Mouse (Mus musculus) testis, adult 2 months (tissue): Measurements from ENCODE around the gene Adam30.

Source experiments
- CTCF ChIP-seq: fragments of 200-500 bp; IDR thresholded peaks from 2 replicates; pipeline ENCODE4 v1.5.1; 2012; ENCODE audit warnings: low read depth, mild to moderate bottlenecking, inconsistent platforms, low read length, moderate library complexity; ENCODE audit not compliant: control insufficient read depth, insufficient read depth, insufficient replicate concordance
- POLR2A ChIP-seq: fragments of 200-500 bp; IDR thresholded peaks from 2 replicates; pipeline ENCODE4 v1.6.1; 2012; ENCODE audit warnings: low read depth, mild to moderate bottlenecking, inconsistent platforms, low read length, moderate library complexity; ENCODE audit not compliant: control insufficient read depth

GRCm38 (mm10) chr3:98159289-98159688 is 1.1 kb upstream of the Adam30 start:
- TF ChIP-seq POLR2A (no peak), CTCF (no peak)
